Mouse (Mus musculus): ENCODE results near the gene Spsb2. TPM values are rescaled to one million over a fixed set of nuclear protein-coding genes. Genes with fewer than 3 reads are reported as not detected.
A peak's percentile ranks its signal among the peaks of the same experiment; 100 is the strongest.
"Not testable (repeated sequence)": the region's sequence is repeated elsewhere in the genome, so short reads cannot be mapped to it uniquely, and the experiment has no call there.

The Spsb2 gene
- polyA plus RNA-seq, 1 experiment from 2014 or later = 18.2 TPM

DNA sequence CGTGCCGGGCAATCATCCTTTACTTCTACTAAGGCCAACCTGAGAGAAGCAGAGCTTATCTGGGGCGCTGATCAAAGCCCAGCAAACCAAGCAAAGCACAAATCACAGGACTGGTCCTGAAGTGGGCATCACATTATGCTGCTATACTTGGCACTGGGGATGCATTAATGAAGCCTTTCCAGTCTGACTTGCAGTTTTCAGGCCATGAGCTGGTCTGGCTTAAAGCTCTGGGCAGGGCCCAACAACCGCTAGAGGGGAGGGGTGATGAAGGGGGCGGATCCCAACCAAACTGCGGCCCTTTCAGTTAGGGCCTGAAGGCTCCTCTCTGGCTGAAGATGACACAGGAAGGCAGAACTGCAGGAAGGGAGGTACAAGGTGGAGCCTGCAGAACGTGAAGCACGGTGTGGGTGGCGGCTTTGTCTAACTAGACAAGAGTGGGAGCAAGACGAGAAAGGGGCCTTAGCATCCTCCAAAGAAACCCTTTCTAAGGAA is 19.7 kb downstream of the Spsb2 start:
- H3K9ac ChIP-seq = peak overlapping the region; percentile 59
- H3K4me1 ChIP-seq = peaks cover 32% of the 10 kb centered on the region
- 16% methylated on average over 10 of the region's 10 CpGs for WGBS
- H3K4me2 ChIP-seq = peak overlapping the region; percentile 90
- H3K27me3 ChIP-seq = no peaks in the 10 kb centered on the region
- H3K36me3 ChIP-seq = peaks cover 63% of the 10 kb centered on the region
- H3K9me3 ChIP-seq (replicated peaks) = no peaks in the 10 kb centered on the region
- peak overlapping the region; percentile 98 for H3K27ac ChIP-seq
- no peak for ATAC-seq (replicated peaks; ENCODE audit: low FRiP score)
- peak overlapping the region; percentile 82 for H3K4me3 ChIP-seq (replicated peaks)

DNA sequence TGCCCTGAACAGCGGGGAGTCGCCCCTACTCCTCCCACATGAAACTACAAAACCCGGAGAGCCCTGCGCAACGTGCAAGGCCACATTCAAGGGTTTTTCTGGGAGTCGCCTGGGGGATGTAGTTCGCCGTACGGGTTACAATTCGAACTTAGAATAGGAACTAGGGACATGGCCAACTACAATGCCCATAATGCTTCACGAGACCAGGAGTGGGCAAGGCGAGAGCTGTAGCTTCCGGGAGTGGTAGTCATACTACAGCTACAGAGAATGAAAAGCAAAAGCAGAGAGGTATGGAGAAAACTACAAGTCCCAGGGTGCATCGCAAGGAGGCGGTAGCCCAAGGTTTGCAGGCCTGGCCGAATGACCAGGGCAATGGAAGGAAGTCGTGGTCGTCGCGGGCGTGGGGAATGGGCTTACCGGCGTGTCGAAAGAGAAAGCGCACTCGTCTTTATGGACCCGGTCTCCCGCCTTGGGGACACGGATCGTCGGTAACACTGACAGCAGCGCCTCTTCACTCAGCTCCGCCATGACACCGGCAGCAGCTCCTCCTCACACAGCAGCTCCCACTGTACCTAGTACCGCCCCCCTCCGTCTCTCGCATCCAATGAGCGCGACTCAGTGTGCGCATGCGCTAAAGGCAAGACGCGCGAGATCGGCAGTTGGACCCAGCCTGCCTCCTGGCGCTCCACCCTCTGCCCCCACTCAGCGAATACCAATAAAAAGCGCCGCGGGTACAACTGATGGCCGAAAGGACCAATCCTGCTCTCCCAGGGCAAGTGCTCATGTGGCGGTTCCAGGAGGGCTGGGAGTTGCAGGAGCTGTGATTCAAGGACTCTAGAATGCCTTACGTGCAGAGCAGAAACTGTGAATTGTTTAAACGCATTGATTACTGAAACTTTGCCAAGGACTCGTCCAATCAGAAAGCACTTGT is 20.7 kb downstream of the Spsb2 start, which contains the start of the genes Usp5 and Cdca3:
Usp5 (minus strand) TSS at position 617 of the 931 bp plus-strand sequence.
Cdca3 (plus strand) TSS at position 680 of the 931 bp plus-strand sequence.
- H3K27ac ChIP-seq = peak within 1 kb of the TSS; percentile 98
- H3K4me1 ChIP-seq = peaks cover 32% of the 10 kb centered on the region
- H3K9me3 ChIP-seq (replicated peaks) = no peaks in the 10 kb centered on the region
- peaks cover 62% of the 10 kb centered on the region for H3K36me3 ChIP-seq
- H3K9ac ChIP-seq = peak within 1 kb of the TSS; percentile 64
- peak within 1 kb of the TSS; percentile 82 for H3K4me3 ChIP-seq (replicated peaks)
- H3K27me3 ChIP-seq = no peaks in the 10 kb centered on the region
- ATAC-seq (replicated peaks; ENCODE audit: low FRiP score) = peak; percentile 95
- peak within 1 kb of the TSS; percentile 90 for H3K4me2 ChIP-seq
- under 1% methylated on average over 55 of the region's 55 CpGs for WGBS

DNA sequence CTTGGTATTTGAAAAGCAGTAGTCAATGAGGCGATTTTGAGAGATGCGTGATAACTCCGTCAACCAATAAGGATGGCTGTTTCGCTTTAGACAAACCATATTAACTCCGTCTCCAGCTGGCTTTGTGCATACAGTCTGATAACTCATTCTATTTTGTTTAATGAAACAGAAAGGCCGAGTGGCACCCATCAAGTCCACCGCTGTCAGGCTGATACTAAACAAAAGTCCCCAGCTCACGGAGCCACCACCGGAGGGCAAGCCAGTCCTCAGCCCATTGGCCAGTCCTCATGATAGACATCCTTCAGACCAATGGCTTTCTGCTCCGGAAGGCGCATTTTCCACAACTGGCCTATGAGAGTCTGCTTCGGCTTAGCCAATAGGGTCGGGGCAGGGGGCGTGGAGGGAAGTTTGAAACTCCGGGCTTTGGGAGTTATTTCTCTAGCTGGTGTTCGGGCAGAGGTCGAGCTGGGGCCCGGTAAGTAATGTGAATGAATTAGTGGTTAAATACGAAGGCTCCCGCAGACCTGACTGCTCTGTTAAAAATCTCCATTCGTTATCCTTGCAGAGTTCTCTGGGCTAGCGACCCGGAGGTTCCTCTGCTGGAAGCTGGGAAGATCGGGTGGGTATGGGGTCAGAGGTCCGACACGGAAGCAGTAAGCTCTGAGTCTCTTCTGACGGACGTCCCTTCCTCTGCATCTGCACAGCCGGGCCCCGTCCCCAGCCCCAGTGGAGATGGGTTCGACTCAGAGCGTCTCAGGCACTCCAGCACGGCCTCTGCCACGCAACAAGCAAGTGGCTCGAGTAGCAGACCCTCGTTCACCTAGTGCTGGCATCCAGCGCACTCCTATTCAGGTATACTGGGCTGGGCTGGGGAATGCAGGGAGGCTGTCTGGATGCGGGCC is 21.6 kb downstream of the Spsb2 start:
- peak overlapping the region; percentile 64 for H3K9ac ChIP-seq
- H3K4me3 ChIP-seq (replicated peaks) = peak overlapping the region; percentile 82
- peak overlapping the region; percentile 90 for H3K4me2 ChIP-seq
- no peaks in the 10 kb centered on the region for H3K27me3 ChIP-seq
- peaks cover 58% of the 10 kb centered on the region for H3K36me3 ChIP-seq
- H3K9me3 ChIP-seq (replicated peaks) = no peaks in the 10 kb centered on the region
- H3K27ac ChIP-seq = peak overlapping the region; percentile 98
- under 1% methylated on average over 38 of the region's 38 CpGs for WGBS
- peaks cover 34% of the 10 kb centered on the region for H3K4me1 ChIP-seq
- ATAC-seq (replicated peaks; ENCODE audit: low FRiP score) = peak; percentile 90

DNA sequence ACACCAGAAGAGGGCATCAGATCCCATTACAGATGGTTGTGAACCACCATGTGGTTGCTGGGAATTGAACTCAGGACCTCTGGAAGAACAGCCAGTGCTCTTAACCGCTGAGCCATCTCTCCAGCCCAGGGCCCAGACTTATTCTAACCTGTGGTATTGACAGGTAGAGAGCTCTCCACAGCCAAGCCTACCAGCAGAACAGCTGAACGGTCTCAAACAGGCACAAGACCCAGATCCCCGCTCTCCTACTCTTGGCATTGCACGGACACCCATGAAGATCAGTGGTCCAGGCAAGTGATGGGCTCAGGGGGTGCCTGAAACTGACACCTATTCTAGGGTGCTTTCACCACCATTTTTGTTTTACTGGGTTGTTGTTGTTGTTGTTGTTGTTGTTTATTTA is 22.7 kb downstream of the Spsb2 start:
- H3K4me2 ChIP-seq = peak overlapping the region; percentile 90
- not testable (repeated sequence) for H3K9ac ChIP-seq; H3K9me3 ChIP-seq (replicated peaks); H3K27me3 ChIP-seq; H3K27ac ChIP-seq; ATAC-seq (replicated peaks; ENCODE audit: low FRiP score)
- H3K36me3 ChIP-seq = peaks cover 47% of the 10 kb centered on the region
- peak overlapping the region; percentile 82 for H3K4me3 ChIP-seq (replicated peaks)
- WGBS = 97% methylated on average over 4 of the region's 4 CpGs
- peaks cover 44% of the 10 kb centered on the region for H3K4me1 ChIP-seq

DNA sequence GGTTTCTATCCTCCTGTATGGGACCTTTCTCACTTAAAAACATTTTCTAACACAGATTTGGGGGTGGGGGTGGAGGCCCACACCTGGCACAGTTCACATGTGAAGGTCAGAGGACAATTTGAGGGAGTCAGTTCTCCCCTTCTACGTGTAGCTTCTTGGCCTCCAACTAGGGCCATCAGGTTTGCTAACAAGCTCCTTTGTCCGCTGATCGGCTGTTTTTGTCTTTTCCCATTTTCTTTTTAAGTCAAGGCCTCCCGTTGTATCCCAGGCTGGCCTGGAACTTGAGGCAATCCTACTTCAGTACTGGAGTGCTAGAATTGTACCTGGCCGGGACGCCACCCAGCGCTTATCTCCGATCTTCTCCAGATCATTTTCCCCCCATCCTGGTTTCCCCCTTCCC is 23.2 kb downstream of the Spsb2 start:
- no peak overlapping the region for H3K4me3 ChIP-seq (replicated peaks)

DNA sequence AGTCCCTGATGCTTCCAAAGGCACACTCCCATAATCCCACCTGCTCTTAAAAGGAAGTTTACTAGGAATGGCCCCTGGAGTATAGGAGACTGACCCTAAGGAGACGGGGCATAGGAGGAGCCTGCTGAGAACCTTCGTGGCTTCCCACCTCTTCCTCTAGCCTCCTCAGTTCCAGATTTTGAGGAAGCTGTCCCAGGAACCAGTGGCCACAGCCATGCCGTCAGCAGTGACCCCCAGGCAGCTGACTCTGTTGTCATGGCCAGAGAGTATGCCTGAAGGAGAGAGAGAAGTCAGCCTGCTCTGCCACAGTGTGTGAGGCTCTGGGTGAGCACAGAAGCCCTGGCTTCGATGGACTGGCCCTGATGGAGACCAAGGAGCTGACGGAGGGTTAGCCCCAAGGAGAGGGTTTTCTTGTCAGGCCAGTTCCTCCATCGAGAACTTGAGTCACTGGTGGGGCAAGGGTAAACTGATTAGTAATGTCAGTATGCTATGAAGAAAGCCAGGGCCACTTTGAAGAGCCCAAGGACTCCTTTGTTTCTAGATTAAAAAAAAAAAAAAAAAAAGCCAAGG is 26.1 kb downstream of the Spsb2 start:
- 87% methylated on average over 6 of the region's 6 CpGs for WGBS
- no peaks in the 10 kb centered on the region for H3K9me3 ChIP-seq (replicated peaks)
- no peak overlapping the region for H3K4me2 ChIP-seq
- no peak for ATAC-seq (replicated peaks; ENCODE audit: low FRiP score)
- H3K36me3 ChIP-seq = peaks cover 34% of the 10 kb centered on the region
- peaks cover 49% of the 10 kb centered on the region for H3K4me1 ChIP-seq
- no peaks in the 10 kb centered on the region for H3K27me3 ChIP-seq
- H3K4me3 ChIP-seq (replicated peaks) = no peak overlapping the region
- no peak overlapping the region for H3K27ac ChIP-seq
- H3K9ac ChIP-seq = no peak overlapping the region

More for the DNA sequence above, 23.2 kb downstream of the Spsb2 start:
- no peak for ATAC-seq (replicated peaks; ENCODE audit: low FRiP score)
- Histone ChIP-seq H3K36me3 (peaks cover 44% of the 10 kb centered on the region), H3K9me3 (replicated peaks) (no peaks in the 10 kb centered on the region), H3K27me3 (no peaks in the 10 kb centered on the region), H3K9ac (no peak overlapping the region), H3K4me2 (peak overlapping the region; percentile 90), H3K27ac (no peak overlapping the region), H3K4me1 (peaks cover 44% of the 10 kb centered on the region)
- 90% methylated on average over 8 of the region's 8 CpGs for WGBS

DNA sequence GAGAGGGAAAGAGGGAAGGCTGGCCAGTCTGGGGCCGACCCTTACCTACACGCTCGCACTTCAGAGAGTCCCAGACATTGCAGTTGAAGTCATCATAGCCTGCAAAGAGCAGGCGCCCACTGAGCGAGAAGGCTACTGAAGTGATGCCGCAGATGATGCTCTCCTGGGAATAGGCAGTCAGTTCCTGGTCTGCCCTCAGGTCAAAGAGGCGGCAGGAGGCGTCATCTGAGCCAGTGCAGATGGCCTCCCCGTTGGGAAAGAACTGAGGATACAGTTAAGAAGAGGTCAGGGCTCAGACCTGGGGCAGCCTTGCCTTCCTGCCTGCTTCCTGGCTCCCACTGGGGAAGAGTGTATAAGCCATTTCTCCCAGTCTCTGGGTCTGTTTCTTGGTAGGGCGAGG is 27.1 kb downstream of the Spsb2 start:
- Histone ChIP-seq H3K9me3 (replicated peaks) (no peaks in the 10 kb centered on the region), H3K9ac (no peak overlapping the region), H3K4me3 (replicated peaks) (no peak overlapping the region), H3K27ac (peak overlapping the region; percentile 38; the same call in 1 of the 2 replicates), H3K4me2 (no peak overlapping the region), H3K4me1 (peaks cover 55% of the 10 kb centered on the region), H3K36me3 (peaks cover 34% of the 10 kb centered on the region), H3K27me3 (no peaks in the 10 kb centered on the region)
- ATAC-seq (replicated peaks; ENCODE audit: low FRiP score) = no peak
- 29% methylated on average over 10 of the region's 10 CpGs for WGBS

DNA sequence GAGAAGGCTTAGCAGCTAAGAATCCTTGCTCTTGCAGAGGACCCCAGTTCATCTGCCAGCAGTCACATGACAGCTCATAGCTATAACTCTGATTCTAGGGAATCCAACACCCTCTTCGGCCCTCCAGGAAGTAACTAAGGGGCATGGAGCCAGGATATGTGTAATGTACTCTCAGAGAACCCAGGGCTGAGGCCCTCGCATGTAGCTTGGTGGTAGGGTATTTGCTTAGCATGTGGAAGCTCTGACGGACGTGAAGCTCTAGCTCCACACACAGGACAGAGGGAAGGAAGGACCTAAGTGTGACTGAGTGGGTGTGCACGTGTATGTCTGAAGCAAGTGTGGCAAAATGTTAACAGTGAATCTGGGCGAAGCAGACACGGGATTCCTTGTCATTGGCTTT is 27.9 kb downstream of the Spsb2 start:
- peaks cover 50% of the 10 kb centered on the region for H3K4me1 ChIP-seq
- H3K4me3 ChIP-seq (replicated peaks) = no peak overlapping the region
- peaks cover 35% of the 10 kb centered on the region for H3K36me3 ChIP-seq
- H3K9me3 ChIP-seq (replicated peaks) = no peaks in the 10 kb centered on the region
- no peak overlapping the region for H3K4me2 ChIP-seq
- WGBS = 62% methylated on average over 7 of the region's 7 CpGs
- no peak overlapping the region for H3K27ac ChIP-seq
- no peaks in the 10 kb centered on the region for H3K27me3 ChIP-seq
- no peak overlapping the region for H3K9ac ChIP-seq
- ATAC-seq (replicated peaks; ENCODE audit: low FRiP score) = no peak

DNA sequence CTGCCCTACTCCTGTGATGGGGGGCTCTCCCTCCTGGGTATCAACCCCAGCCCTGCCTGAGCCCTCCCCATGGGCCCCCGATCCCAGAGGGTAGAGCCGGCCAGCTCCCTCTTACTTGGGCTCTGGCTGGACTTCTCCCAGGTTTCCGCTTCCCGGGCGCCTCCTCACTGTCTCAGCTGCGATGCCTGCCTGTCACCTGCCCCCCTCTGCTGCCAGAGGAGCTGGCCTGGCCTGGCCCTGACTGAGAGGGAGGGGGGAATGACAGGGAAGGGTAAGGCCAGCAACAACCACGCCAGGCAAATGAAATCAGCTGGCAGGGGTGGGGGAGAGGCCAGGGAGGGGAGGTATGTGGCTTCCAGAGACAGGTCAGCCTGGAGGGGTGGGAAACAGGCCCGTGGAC is 31.3 kb downstream of the Spsb2 start:
- peak; percentile 31 for ATAC-seq (replicated peaks; ENCODE audit: low FRiP score)
- no peak overlapping the region for H3K4me3 ChIP-seq (replicated peaks)
- 6% methylated on average over 8 of the region's 8 CpGs for whole genome bisulfite sequencing

DNA sequence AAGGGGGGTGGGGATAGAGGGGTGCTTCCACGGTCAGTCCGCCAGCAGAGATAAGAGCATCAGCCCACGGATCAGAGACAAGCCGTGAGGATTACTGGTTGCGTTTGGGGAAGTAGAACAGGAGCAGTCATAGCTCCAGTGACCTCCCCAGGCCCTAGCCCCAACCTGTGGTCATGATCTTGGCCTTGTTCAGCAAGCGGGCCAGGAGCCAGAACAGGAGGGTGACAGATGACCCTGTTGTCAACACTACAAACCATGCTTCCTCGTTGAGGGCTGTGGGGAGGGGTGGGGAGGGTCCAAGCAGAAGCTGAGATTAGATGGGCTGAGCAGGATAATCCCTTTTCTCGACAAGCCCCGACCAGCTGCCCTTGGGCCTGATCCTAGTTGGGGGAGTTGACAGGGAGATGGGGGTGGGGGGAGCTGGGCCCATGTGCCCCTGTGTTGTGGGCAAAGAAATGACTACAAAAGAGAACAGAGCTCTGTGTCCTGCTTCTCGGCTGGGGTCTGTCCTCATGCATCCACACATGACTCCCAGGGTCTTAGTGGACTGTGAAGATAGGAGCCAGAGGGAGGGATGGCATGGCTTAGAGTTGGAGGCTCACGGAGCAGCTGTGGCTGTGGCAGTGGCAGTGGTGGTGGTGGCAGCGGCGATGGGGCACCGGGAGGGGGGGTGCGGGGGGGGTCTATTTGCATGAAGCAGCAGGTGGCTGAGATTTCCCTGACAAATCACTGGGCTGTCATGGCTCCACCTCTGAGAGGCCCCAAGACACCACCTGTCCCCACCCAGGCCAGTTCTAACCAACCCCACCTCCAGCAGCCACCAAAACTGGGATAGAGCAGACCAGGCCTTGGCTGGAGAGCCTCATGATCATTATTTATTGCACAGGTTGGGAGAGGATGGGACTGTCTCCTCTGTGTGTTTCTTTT is 32.0 kb downstream of the Spsb2 start, which contains the start of gene Gnb3:
Gnb3 (minus strand) TSS at position 35 of the 927 bp plus-strand sequence.
- 0 out of 2 replicates have a peak, but pooled peaks have one; percentile 1 for ATAC-seq (replicated peaks; ENCODE audit: low FRiP score)
- peaks cover 36% of the 10 kb centered on the region for H3K4me1 ChIP-seq
- WGBS = 25% methylated on average over 15 of the region's 15 CpGs
- H3K9me3 ChIP-seq (replicated peaks) = no peaks in the 10 kb centered on the region
- no peak within 1 kb of the TSS for H3K4me3 ChIP-seq (replicated peaks)
- 0 out of 2 replicates have a peak within 1 kb of the TSS, but pooled peaks have one; percentile 25 for H3K9ac ChIP-seq
- peaks cover 18% of the 10 kb centered on the region for H3K36me3 ChIP-seq
- peak within 1 kb of the TSS; percentile 62 for H3K27ac ChIP-seq
- no peaks in the 10 kb centered on the region for H3K27me3 ChIP-seq
- H3K4me2 ChIP-seq = peak within 1 kb of the TSS; percentile 40

More for the DNA sequence above, 31.3 kb downstream of the Spsb2 start:
- Histone ChIP-seq H3K4me1 (peaks cover 42% of the 10 kb centered on the region), H3K9ac (0 out of 2 replicates have a peak overlapping the region, but pooled peaks have one; percentile 25), H3K4me2 (peak overlapping the region; percentile 40), H3K9me3 (replicated peaks) (no peaks in the 10 kb centered on the region), H3K27me3 (no peaks in the 10 kb centered on the region), H3K36me3 (peaks cover 14% of the 10 kb centered on the region), H3K27ac (peak overlapping the region; percentile 62)
